Mouse (Mus musculus) spleen, postnatal 10 days (tissue): ENCODE measurements at regions not wholly inside any gene's neighbourhood (a gene's known extent, or its start where the extent isn't known, plus 50 kb on each side); places are given as distances from the start of the nearest gene placed in this dataset.

Experiments used
- DNase-seq, 2 experiments: peaks; one replicate each; pipeline ENCODE4 v3.0.0; 2021 to 2022; ENCODE audit warnings: low spot score in 2 of 2

- DNase-seq, result no peak
Measured at GRCm38 (mm10) chrX:11567827-11568226, 240.2 kb downstream of the H2al1j start.

- no peak for DNase-seq
Measured at GRCm38 (mm10) chrX:11568262-11568661, 240.6 kb downstream of the H2al1j start.

- DNase-seq, result no peak
Measured at GRCm38 (mm10) chrX:11574354-11574753, 246.7 kb downstream of the H2al1j start.

- DNase-seq, result no peak
Measured at GRCm38 (mm10) chrX:11575571-11575970, 247.9 kb downstream of the H2al1j start.

- no peak for DNase-seq
Measured at GRCm38 (mm10) chrX:11576287-11576686, 248.7 kb downstream of the H2al1j start.

- no peak for DNase-seq
Measured at GRCm38 (mm10) chrX:11577294-11577693, 249.7 kb downstream of the H2al1j start.

GRCm38 (mm10) chrX:11585353-11585752 lies 257.7 kb downstream of the H2al1j start:
- DNase-seq, result no peak

- DNase-seq, result no peak
Measured at GRCm38 (mm10) chrX:11591391-11592187, 264.0 kb downstream of the H2al1j start.

- no peak for DNase-seq
Measured at GRCm38 (mm10) chrX:11594542-11594941, 266.9 kb downstream of the H2al1j start.

GRCm38 (mm10) chrX:11597548-11597947 lies 269.9 kb downstream of the H2al1j start:
- no peak for DNase-seq

- DNase-seq, result peak in 1 of 2 experiments; percentile 14
Measured at GRCm38 (mm10) chrX:11614237-11614636, 286.6 kb downstream of the H2al1j start.

GRCm38 (mm10) chrX:11621045-11621763 lies 293.6 kb downstream of the H2al1j start:
- DNase-seq, result no peak

- DNase-seq, result no peak
Measured at GRCm38 (mm10) chrX:11626274-11626878, 298.8 kb downstream of the H2al1j start.

GRCm38 (mm10) chrX:11629362-11629761 lies 301.7 kb downstream of the H2al1j start:
- DNase-seq, result no peak

- DNase-seq, result peak in 1 of 2 experiments; percentile 46
Measured at GRCm38 (mm10) chrX:11629906-11630305, 302.3 kb downstream of the H2al1j start.

GRCm38 (mm10) chrX:11631186-11631913 lies 303.7 kb downstream of the H2al1j start:
- DNase-seq, result peak in 1 of 2 experiments; percentile 14

- no peak for DNase-seq
Measured at GRCm38 (mm10) chrX:11632011-11632410, 304.4 kb downstream of the H2al1j start.

- DNase-seq, result peak; percentile 10 to 65
Measured at GRCm38 (mm10) chrX:11633823-11634222, 306.2 kb downstream of the H2al1j start.

GRCm38 (mm10) chrX:11644484-11644883 lies 316.9 kb downstream of the H2al1j start:
- no peak for DNase-seq

- peak in 1 of 2 experiments; percentile 19 for DNase-seq
Measured at GRCm38 (mm10) chrX:11646681-11647526, 319.3 kb downstream of the H2al1j start.

- DNase-seq, result no peak
Measured at GRCm38 (mm10) chrX:11647527-11647836, 319.9 kb downstream of the H2al1j start.
